Mouse (Mus musculus) effector memory CD4-positive, alpha-beta T cell, adult 5 months (primary cell): ENCODE results near the gene Mospd2. TPM values are rescaled to one million over a fixed set of nuclear protein-coding genes. Genes with fewer than 3 reads are reported as not detected.

Source experiments
- polyA plus RNA-seq: library from polyadenylated mRNA; unstranded; fragments of 100-300 nt; shearing (Covaris generic); gene quantifications from one replicate; pipeline ENCODE4 v1.2.1, GENCODE M21; 2017

Mospd2 gene
- 10.0 TPM for polyA plus RNA-seq

DNA sequence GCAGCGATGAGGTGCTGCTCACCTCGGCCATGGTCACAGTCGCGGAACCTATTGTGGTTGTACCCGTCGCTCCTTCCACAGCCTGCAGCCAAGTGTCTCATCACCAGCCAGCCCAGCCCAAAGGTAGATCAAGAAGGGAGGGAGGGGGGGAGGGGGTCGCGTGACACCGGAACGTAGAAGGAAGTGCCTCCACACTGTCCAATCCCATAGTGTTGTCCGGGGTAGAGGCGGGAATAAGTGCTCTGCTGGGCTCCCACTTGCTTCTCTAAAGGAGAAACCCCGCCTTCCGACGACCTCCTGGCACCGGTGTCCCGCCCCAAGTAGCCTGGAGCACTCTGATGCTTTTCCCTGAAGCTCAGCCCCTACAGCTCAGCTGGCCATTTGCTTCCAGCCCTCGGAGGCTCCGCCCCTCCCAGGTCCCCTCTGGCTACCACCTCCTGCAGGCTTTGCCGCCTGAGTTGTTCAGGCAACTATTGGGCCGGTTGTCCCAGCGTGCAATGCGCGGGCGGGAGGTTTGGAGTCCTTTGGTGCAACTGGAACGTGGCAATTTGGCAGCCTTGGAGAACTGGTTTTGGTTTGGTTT, at the start of gene Mospd2, which contains the start of gene Fancb:
Gene Mospd2, minus strand, starts transcription at position 183 of the 583 bp plus-strand sequence.
Gene Fancb, plus strand, starts transcription at position 400 of the 583 bp plus-strand sequence.

DNA sequence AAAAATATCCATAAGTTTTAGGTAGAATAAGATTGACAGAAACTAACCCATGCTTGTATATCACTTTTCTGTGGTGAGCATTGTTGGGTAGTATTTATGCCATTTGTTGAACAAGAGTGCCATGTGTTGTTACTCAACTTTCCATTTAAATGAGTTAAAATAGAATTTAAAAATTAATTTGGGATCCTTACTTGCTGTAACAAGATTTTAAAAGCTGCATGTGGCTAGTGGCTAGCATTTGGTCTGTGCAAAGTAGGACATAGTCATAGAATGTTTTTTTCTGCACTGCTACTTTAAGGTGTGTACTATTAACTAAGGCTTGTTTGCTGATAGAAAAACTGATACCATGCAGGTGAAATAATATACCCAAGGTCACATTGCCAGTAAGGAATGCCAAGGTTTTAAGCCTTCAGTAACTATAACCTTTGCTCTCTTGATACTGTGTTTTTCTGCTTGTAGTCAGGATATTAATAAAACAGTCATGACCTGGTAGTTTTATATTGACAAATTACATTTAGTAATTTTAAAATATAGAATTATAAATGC, 24.7 kb upstream of the Mospd2 start, which contains the start of gene Gm17604:
Gene Gm17604, minus strand, starts transcription at position 51 of the 546 bp plus-strand sequence.

Other genes starting within 250 kb of the Mospd2 start
- gene Fancb, start 217 bp upstream of the Mospd2 start, polyA plus RNA-seq: 1.3 TPM
- gene Gm17604, start 24.5 kb upstream of the Mospd2 start, polyA plus RNA-seq: not detected